Comparison of ENCODE assay signal across 10 mouse cellular contexts in genomic region chr8:70558334-70558733, GRCm38 (mm10). TPM values are rescaled to one million over a fixed set of nuclear protein-coding genes. Genes with fewer than 3 reads are reported as not detected.
DNase-seq lines count a peak whose midpoint lies in the region; ATAC-seq and TF ChIP-seq lines count a peak whose summit lies in the region.
"Had no signal": no experiment of that assay in that cellular context is flagged by ENCODE, and none has a peak within 500 bp of the region (broad histone marks: within the 10 kb centered on the region; RNA-seq: fewer than 3 reads in every experiment).

No protein-coding gene starts in this region.

- no peak overlapping the region for H3K4me2 ChIP-seq in kidney, postnatal 0 days (ENCODE audit: low read length)
- H3K4me2 ChIP-seq in embryonic facial prominence, embryonic 14.5 days (ENCODE audit: low read depth, low read length): no peak overlapping the region
- no peak overlapping the region for H3K4me2 ChIP-seq in liver, embryonic 12.5 days
- H3K4me2 ChIP-seq: embryonic facial prominence, embryonic 15.5 days had no signal

- H3K4me3 ChIP-seq in kidney, postnatal 0 days (replicated peaks; ENCODE audit: low read depth, low read length): no peak overlapping the region
- no peak overlapping the region for H3K4me3 ChIP-seq in embryonic facial prominence, embryonic 14.5 days (ENCODE audit: low read depth, low read length)
- no peak overlapping the region for H3K4me3 ChIP-seq in liver, embryonic 12.5 days
- H3K4me3 ChIP-seq: embryonic facial prominence, embryonic 15.5 days had no signal

- TF ChIP-seq CTCF in kidney, postnatal 0 days (IDR thresholded peaks at IDR 0.05; ENCODE audit: low read depth): peak; percentile 55; the same call in 1 of the 2 replicates

- no peaks in the 10 kb centered on the region for H3K27me3 ChIP-seq in kidney, postnatal 0 days (ENCODE audit: insufficient read depth, low read length)
- H3K27me3 ChIP-seq in embryonic facial prominence, embryonic 14.5 days (replicated peaks; ENCODE audit: control insufficient read depth, insufficient read depth, low read length): no peaks in the 10 kb centered on the region
- no peaks in the 10 kb centered on the region for H3K27me3 ChIP-seq in liver, embryonic 12.5 days (replicated peaks)
- H3K27me3 ChIP-seq: embryonic facial prominence, embryonic 15.5 days had no signal

- H3K9ac ChIP-seq in kidney, postnatal 0 days (ENCODE audit: low read depth, low read length): 0 out of 2 replicates have a peak overlapping the region, but pooled peaks have one; percentile 35
- 0 out of 2 replicates have a peak overlapping the region, but pooled peaks have one; percentile 9 for H3K9ac ChIP-seq in embryonic facial prominence, embryonic 14.5 days (ENCODE audit: low read depth, low read length)
- H3K9ac ChIP-seq in liver, embryonic 12.5 days: no peak overlapping the region
- H3K9ac ChIP-seq: embryonic facial prominence, embryonic 15.5 days had no signal

- H3K4me1 ChIP-seq in kidney, postnatal 0 days (replicated peaks; ENCODE audit: insufficient read depth, low read length): peaks cover 26% of the 10 kb centered on the region
- H3K4me1 ChIP-seq in embryonic facial prominence, embryonic 14.5 days (ENCODE audit: control insufficient read depth, insufficient read depth, low read length): no peaks in the 10 kb centered on the region
- H3K4me1 ChIP-seq in liver, embryonic 12.5 days: peaks cover 95% of the 10 kb centered on the region

- no peaks in the 10 kb centered on the region for H3K36me3 ChIP-seq in kidney, postnatal 0 days (ENCODE audit: insufficient read depth, low read length)
- H3K36me3 ChIP-seq in embryonic facial prominence, embryonic 14.5 days (ENCODE audit: control insufficient read depth, insufficient read depth, low read length): no peaks in the 10 kb centered on the region; the same call in 1 of the 2 replicates
- H3K36me3 ChIP-seq in liver, embryonic 12.5 days: 0 out of 2 replicates have a peak, but pooled peaks cover 8% of the 10 kb centered on the region

- H3K27ac ChIP-seq in kidney, postnatal 0 days: no peak overlapping the region; the same call in 1 of the 2 replicates
- no peak overlapping the region for H3K27ac ChIP-seq in embryonic facial prominence, embryonic 14.5 days (replicated peaks; ENCODE audit: low read depth, low read length)
- peak overlapping the region; percentile 12; the same call in 1 of the 2 replicates for H3K27ac ChIP-seq in liver, embryonic 12.5 days
- H3K27ac ChIP-seq: embryonic facial prominence, embryonic 15.5 days had no signal

- 68% methylated on average over 4 of the region's 4 CpGs for WGBS in kidney, postnatal 0 days
- WGBS in embryonic facial prominence, embryonic 14.5 days: 48% methylated on average over 4 of the region's 4 CpGs
- WGBS in liver, embryonic 12.5 days (ENCODE audit: insufficient replicate concordance): 17% methylated on average over 4 of the region's 4 CpGs

- no peaks in the 10 kb centered on the region for H3K9me3 ChIP-seq in kidney, postnatal 0 days (replicated peaks; ENCODE audit: low read length)
- no peaks in the 10 kb centered on the region for H3K9me3 ChIP-seq in embryonic facial prominence, embryonic 14.5 days (ENCODE audit: control insufficient read depth, low read length)
- H3K9me3 ChIP-seq in liver, embryonic 12.5 days (replicated peaks): no peaks in the 10 kb centered on the region
- H3K9me3 ChIP-seq: embryonic facial prominence, embryonic 15.5 days had no signal

- DNase-seq in kidney, postnatal 0 days (ENCODE audit: low spot score): no peak
- no peak for DNase-seq in kidney, adult 18-20 months
- no peak for DNase-seq in embryonic facial prominence, embryonic 14.5 days (ENCODE audit: low spot score)
- peak; percentile 46 to 67 for DNase-seq in thymus, adult 18-20 months
- DNase-seq in adrenal gland, adult 8-10 months: no peak
- no peak for DNase-seq in MN1 (ENCODE audit: low spot score)
- DNase-seq in testis, postnatal 10 days (ENCODE audit: low spot score): no peak
- DNase-seq: layer of hippocampus, adult 9-11 months had no signal

- ATAC-seq in kidney, postnatal 0 days (replicated peaks; ENCODE audit: low FRiP score, low read depth): no peak
- ATAC-seq in embryonic facial prominence, embryonic 14.5 days (ENCODE audit: low read depth): no peak
- ATAC-seq in liver, embryonic 12.5 days: no peak

RNA-seq across cellular contexts. Expression of gene Ell, which starts 19.1 kb away (rescaled TPM):
- 14.9 and 17.1 TPM in 2 replicates for polyA plus RNA-seq in kidney, postnatal 0 days (2015; fragmentation: Nextera tagmentation; extraction: Ambion mirVana)
- polyA plus RNA-seq in embryonic facial prominence, embryonic 14.5 days (2014; fragmentation: Nextera tagmentation; extraction: Ambion mirVana): 17.3 and 21.7 TPM in 2 replicates
- polyA plus RNA-seq in liver, embryonic 12.5 days (2016; fragmentation: Nextera tagmentation; extraction: Ambion mirVana): 13.1 TPM in 2 replicates
- total RNA-seq in adrenal gland, adult 8-10 months (2022): 10 to 100 TPM; 25.2 to 38.3 (median 30.3) TPM

RNA-seq across cellular contexts. Expression of gene Kxd1, which starts 30.6 kb away (rescaled TPM):
- 81.3 and 81.8 TPM in 2 replicates for polyA plus RNA-seq in kidney, postnatal 0 days (2015; fragmentation: Nextera tagmentation; extraction: Ambion mirVana)
- polyA plus RNA-seq in embryonic facial prominence, embryonic 14.5 days (2014; fragmentation: Nextera tagmentation; extraction: Ambion mirVana): 51.0 and 59.8 TPM in 2 replicates
- 44.7 and 45.0 TPM in 2 replicates for polyA plus RNA-seq in liver, embryonic 12.5 days (2016; fragmentation: Nextera tagmentation; extraction: Ambion mirVana)
- total RNA-seq in adrenal gland, adult 8-10 months (2022): 10 to 100 TPM; 77.1 to 86.6 (median 80.3) TPM

RNA-seq across cellular contexts. Expression of gene Fkbp8, which starts 30.8 kb away (rescaled TPM):
- 249 and 255 TPM in 2 replicates for polyA plus RNA-seq in kidney, postnatal 0 days (2015; fragmentation: Nextera tagmentation; extraction: Ambion mirVana)
- polyA plus RNA-seq in embryonic facial prominence, embryonic 14.5 days (2014; fragmentation: Nextera tagmentation; extraction: Ambion mirVana): 202 and 234 TPM in 2 replicates
- 223 and 224 TPM in 2 replicates for polyA plus RNA-seq in liver, embryonic 12.5 days (2016; fragmentation: Nextera tagmentation; extraction: Ambion mirVana)
- 100 to 1,000 TPM; 352 to 405 (median 379) TPM for total RNA-seq in adrenal gland, adult 8-10 months (2022)

RNA-seq across cellular contexts. Expression of gene Isyna1, which starts 35.8 kb away (rescaled TPM):
- polyA plus RNA-seq in kidney, postnatal 0 days (2015; fragmentation: Nextera tagmentation; extraction: Ambion mirVana): 166 and 169 TPM in 2 replicates
- polyA plus RNA-seq in embryonic facial prominence, embryonic 14.5 days (2014; fragmentation: Nextera tagmentation; extraction: Ambion mirVana): 94.5 and 107 TPM in 2 replicates
- polyA plus RNA-seq in liver, embryonic 12.5 days (2016; fragmentation: Nextera tagmentation; extraction: Ambion mirVana): 114 and 115 TPM in 2 replicates
- total RNA-seq in adrenal gland, adult 8-10 months (2022): 100 to 1,000 TPM; 124 to 207 (median 158) TPM

RNA-seq across cellular contexts. Expression of gene Uba52, which starts 47.7 kb away (rescaled TPM):
- 1,111 and 1,265 TPM in 2 replicates for polyA plus RNA-seq in kidney, postnatal 0 days (2015; fragmentation: Nextera tagmentation; extraction: Ambion mirVana)
- polyA plus RNA-seq in embryonic facial prominence, embryonic 14.5 days (2014; fragmentation: Nextera tagmentation; extraction: Ambion mirVana): 991 and 1,091 TPM in 2 replicates
- 841 and 876 TPM in 2 replicates for polyA plus RNA-seq in liver, embryonic 12.5 days (2016; fragmentation: Nextera tagmentation; extraction: Ambion mirVana)
- total RNA-seq in adrenal gland, adult 8-10 months (2022): 1,000 to 10,000 TPM; 1,217 to 1,378 (median 1,304) TPM

Comparison
In these comparisons a context has a peak if more than half of its experiments do, and no peak if none do; other contexts are left out.
1. DNase-seq: peak in thymus, adult 18-20 months (2 of 2); none in kidney, postnatal 0 days (single experiment), kidney, adult 18-20 months (single experiment), embryonic facial prominence, embryonic 14.5 days (single experiment), adrenal gland, adult 8-10 months (single experiment), MN1 (single experiment) and testis, postnatal 10 days (single experiment).